ENCODE assay signal across 7 mouse cellular contexts in the genomic region with DNA sequence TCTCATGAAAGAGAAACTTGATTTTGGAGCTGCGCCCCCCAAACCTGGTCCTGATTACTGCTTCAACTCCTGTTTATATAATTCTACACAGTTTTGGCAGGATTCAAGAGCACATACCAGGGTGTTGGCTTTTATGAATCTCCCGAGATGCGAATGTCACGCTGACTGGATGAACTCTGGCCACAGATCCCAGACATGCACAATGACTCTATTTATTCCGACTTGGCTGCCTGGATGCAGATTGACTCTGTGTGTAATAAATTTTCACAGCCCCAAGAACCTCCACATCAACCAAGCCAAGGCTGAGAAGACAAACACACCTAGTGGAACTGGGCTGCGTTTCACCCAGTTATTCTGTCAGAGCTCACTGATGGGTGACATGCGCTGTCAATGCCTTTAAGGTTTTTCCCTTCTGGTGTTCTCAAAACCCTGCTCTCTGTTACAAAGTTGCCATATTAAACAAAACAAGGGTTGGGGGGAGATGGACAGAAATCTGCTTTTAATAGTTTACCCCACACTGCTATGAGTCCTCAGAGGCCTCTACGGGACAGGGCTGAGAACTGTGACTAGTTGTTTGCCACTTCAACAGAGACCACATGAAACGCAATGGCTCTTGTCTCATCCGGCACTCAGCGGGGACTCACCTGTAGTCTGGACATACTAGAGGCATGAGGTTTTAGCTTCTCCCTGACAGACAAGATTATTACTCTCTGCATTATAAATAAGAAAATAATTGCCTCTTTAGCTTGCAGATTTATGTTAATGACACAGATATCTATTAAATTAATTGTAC.
DNase-seq lines count a peak whose midpoint lies in the region; ATAC-seq and TF ChIP-seq lines count a peak whose summit lies in the region.

No protein-coding gene starts in this region.

- H3K4me1 ChIP-seq in liver, adult 2 months (ENCODE audit: control insufficient read depth, insufficient read depth, low read length), result no peaks in the 10 kb centered on the region
- H3K4me1 ChIP-seq in hindbrain, embryonic 16.5 days (ENCODE audit: control insufficient read depth, insufficient read depth, low read depth, low read length), result peaks cover 24% of the 10 kb centered on the region
- peaks cover 20% of the 10 kb centered on the region for H3K4me1 ChIP-seq in neural tube, embryonic 14.5 days (ENCODE audit: control insufficient read depth, insufficient read depth, low read length)

- H3K27me3 ChIP-seq in liver, adult 2 months (ENCODE audit: control insufficient read depth, insufficient read depth, low read length), result no peaks in the 10 kb centered on the region
- H3K27me3 ChIP-seq in hindbrain, embryonic 16.5 days (replicated peaks; ENCODE audit: control insufficient read depth, insufficient read depth, low read length), result no peaks in the 10 kb centered on the region
- no peaks in the 10 kb centered on the region for H3K27me3 ChIP-seq in neural tube, embryonic 14.5 days (ENCODE audit: control insufficient read depth, insufficient read depth, low read length)

- no peak overlapping the region for H3K27ac ChIP-seq in liver, adult 2 months (replicated peaks; ENCODE audit: insufficient read depth, low read depth, low read length)
- H3K27ac ChIP-seq in hindbrain, embryonic 16.5 days (ENCODE audit: low read depth, low read length), result peak overlapping the region; percentile 48; the same call in 1 of the 2 replicates
- peak overlapping the region; percentile 61 for H3K27ac ChIP-seq in neural tube, embryonic 14.5 days (ENCODE audit: low read depth, low read length)

- H3K9me3 ChIP-seq in hindbrain, embryonic 16.5 days (ENCODE audit: control insufficient read depth, low read length), result no peaks in the 10 kb centered on the region; the same call in 1 of the 2 replicates
- no peaks in the 10 kb centered on the region for H3K9me3 ChIP-seq in neural tube, embryonic 14.5 days (ENCODE audit: control insufficient read depth, low read length)

- DNase-seq in liver, adult 2 months (ENCODE audit: extremely low read depth, low read depth, low spot score), result peak; percentile 18
- no peak for DNase-seq in liver
- peak; percentile 41 to 59 for DNase-seq in gastrocnemius, adult 8-10 months (ENCODE audit: low spot score in 2 of 2)
- no peak for DNase-seq in spleen, postnatal 14 days (ENCODE audit: low spot score in 2 of 2)
- DNase-seq in spleen, postnatal 4 days (ENCODE audit: low spot score in 2 of 2), result no peak

- H3K4me3 ChIP-seq in liver, adult 2 months (ENCODE audit: insufficient read depth, low read depth, low read length), result no peak overlapping the region
- no peak overlapping the region for H3K4me3 ChIP-seq in hindbrain, embryonic 16.5 days (ENCODE audit: low read length)
- H3K4me3 ChIP-seq in neural tube, embryonic 14.5 days (ENCODE audit: low read depth, low read length), result no peak overlapping the region

- H3K79me2 ChIP-seq in liver, adult 2 months (ENCODE audit: control insufficient read depth, insufficient read depth, low read length), result no peaks in the 10 kb centered on the region

- peak; percentile 68 for ATAC-seq in hindbrain, embryonic 16.5 days
- peak; percentile 59; the same call in 1 of the 2 replicates for ATAC-seq in neural tube, embryonic 14.5 days (ENCODE audit: low read depth)

- no peak for TF ChIP-seq CTCF in liver, adult 2 months (IDR thresholded peaks at IDR 0.05; ENCODE audit: low read depth, low read length)

- H3K9ac ChIP-seq in liver, adult 2 months (ENCODE audit: low read depth, low read length), result no peak overlapping the region
- peak overlapping the region; percentile 22; the same call in 1 of the 2 replicates for H3K9ac ChIP-seq in hindbrain, embryonic 16.5 days (ENCODE audit: low read depth, low read length)
- no peak overlapping the region for H3K9ac ChIP-seq in neural tube, embryonic 14.5 days (replicated peaks; ENCODE audit: low read depth, low read length)

- no peaks in the 10 kb centered on the region for H3K36me3 ChIP-seq in liver, adult 2 months (ENCODE audit: control insufficient read depth, insufficient read depth, low read length)
- no peaks in the 10 kb centered on the region for H3K36me3 ChIP-seq in hindbrain, embryonic 16.5 days (ENCODE audit: control insufficient read depth, insufficient read depth, low read length)
- no peaks in the 10 kb centered on the region for H3K36me3 ChIP-seq in neural tube, embryonic 14.5 days (ENCODE audit: control insufficient read depth, insufficient read depth, low read length)

- TF ChIP-seq POLR2A in liver, adult 2 months (IDR thresholded peaks at IDR 0.05; ENCODE audit: extremely low read depth, insufficient read depth, low read length), result no peak

- 88% methylated on average over 11 of the region's 11 CpGs for WGBS in liver, adult 2 months
- whole genome bisulfite sequencing in hindbrain, embryonic 16.5 days, result 38% methylated on average over 11 of the region's 11 CpGs
- 29% methylated on average over 11 of the region's 11 CpGs for WGBS in neural tube, embryonic 14.5 days

- H3K4me2 ChIP-seq in hindbrain, embryonic 16.5 days (ENCODE audit: low read length), result no peak overlapping the region
- H3K4me2 ChIP-seq in neural tube, embryonic 14.5 days (ENCODE audit: low read depth, low read length), result no peak overlapping the region

Comparison
In these comparisons a context has a peak if more than half of its experiments do, and no peak if none do; other contexts are left out.
1. DNase-seq: peak in liver, adult 2 months (single experiment) and gastrocnemius, adult 8-10 months (2 of 2); none in liver (single experiment), spleen, postnatal 14 days (0 of 2) and spleen, postnatal 4 days (0 of 2).